Mouse (Mus musculus): ENCODE results near the gene Serpinb6c. TPM values are rescaled to one million over a fixed set of nuclear protein-coding genes. Genes with fewer than 3 reads are reported as not detected.
"Not testable (repeated sequence)": the region's sequence is repeated elsewhere in the genome, so short reads cannot be mapped to it uniquely, and the experiment has no call there.

Gene Serpinb6c
- total RNA-seq (2022), result 1 to 10 TPM in 1 of 4 experiments, under 1 TPM in 3; 0.39 to 1.7 (median 0.77) TPM

- DNase-seq (ENCODE audit: low spot score in 2 of 2), result no peak
Observed at GRCm38 (mm10) chr13:33905176-33905954, at the start of gene Serpinb6c. Gene Serpinb6c (minus strand): TSS chr13:33905708.

DNA sequence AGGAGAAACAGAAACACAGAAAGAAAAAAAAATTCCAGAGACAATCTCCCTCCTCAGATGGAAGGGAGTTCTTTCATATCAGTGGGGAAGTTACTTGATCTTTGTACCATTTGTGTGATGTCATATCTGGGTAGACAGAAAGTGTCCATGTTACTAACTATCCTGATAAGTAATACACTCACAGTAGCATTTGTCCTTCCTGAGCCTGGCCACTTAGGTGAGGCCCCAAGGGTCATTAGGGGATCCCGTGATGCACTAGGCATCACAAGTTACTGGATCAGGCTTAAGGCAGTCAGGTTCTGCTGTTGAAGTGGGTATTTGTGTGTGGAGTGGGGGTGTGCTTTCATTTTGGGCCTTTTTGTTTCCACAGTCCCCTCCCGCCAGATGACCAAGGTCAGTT lies 47.4 kb upstream of the Serpinb6c start:
- DNase-seq (ENCODE audit: low spot score in 2 of 2), result no peak

- no peak for DNase-seq (ENCODE audit: low spot score in 2 of 2)
Observed at GRCm38 (mm10) chr13:33952075-33952449, 46.6 kb upstream of the Serpinb6c start.

DNA sequence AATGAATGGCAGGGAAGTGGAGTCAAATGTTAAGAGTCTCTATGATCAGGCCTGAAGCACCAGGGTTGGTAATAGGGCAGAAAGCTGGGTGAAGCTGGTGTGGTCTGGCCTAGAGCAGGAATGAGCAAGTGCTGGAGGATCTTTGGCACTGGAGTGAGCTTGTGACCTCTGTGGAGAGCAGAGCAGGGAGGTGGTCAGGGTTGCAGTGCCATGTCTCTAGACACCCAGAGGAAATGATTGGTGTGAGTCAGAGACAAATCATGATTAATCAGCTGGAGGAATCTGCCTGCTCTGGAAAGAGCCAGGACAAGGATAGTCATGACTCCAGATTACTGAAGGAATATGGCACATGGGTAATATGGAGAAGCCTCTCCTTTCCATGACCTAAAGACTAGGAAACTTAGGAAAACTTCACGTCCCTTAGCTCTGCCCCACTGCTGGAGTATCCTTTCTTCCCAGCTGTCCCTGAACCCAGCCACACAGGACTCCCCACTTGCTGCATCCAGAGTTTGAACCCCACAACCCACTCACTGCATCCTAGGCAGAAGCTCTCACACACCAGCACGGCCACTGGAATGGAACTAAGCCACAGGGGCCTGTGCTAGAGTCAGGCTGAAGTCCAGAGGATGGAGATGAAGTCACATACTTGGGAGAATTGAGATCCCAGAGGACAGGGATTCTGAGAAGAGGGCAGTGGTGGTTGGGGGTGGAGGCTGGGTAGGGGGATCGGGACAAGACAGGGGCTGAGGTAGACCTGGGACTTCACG lies 46.0 kb upstream of the Serpinb6c start:
- no peak for DNase-seq (ENCODE audit: low spot score in 2 of 2)

DNA sequence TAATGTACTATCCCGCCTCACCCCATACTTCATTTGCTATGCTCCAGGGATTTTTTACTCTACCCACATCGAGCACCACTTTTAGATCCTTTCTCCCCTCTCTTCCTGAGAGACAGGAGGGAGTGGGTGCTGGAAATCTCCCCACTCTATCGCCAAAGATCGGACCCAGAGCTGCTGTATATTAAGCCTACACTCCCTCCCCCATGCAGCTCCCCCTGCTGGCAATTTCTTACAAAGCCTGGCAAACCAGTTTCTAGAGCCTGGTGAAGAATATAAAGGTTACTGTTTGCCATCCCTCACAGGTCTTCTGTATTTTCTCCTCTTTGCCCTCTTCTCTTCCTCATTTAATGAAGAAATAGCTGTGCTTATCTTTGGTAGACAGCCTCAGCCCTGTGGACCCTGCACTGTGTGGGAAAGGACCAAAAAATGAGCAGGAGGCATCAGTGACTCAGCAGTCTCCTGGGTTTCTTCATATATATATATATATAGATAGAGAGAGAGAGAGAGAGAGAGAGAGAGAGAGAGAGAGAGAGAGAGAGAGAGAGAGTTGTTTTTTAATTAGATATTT lies 36.8 kb upstream of the Serpinb6c start:
- DNase-seq (ENCODE audit: low spot score in 2 of 2), result no peak

- no peak for DNase-seq (ENCODE audit: low spot score in 2 of 2)
Observed at GRCm38 (mm10) chr13:33941288-33941808, 35.8 kb upstream of the Serpinb6c start.

DNA sequence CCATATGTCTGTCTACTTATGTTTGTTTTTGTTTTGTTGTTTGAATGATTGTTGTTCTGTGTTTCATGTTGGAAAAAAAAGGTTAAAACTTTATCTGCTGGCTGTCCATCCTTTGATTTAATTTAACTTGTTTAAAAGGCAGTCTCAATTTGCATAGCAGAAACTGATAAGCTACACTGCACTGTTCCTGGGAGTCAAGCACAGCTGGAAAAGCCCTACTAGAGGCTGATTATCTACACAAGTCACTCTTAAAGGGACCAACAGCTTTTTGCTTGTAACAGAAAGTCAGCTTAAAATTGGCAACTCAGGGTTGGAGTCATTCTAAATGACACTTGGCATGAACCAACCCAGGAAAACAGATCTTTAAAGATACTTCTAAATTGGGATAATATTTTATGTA lies 32.1 kb upstream of the Serpinb6c start:
- not testable (repeated sequence) for DNase-seq (ENCODE audit: low spot score in 2 of 2)

DNA sequence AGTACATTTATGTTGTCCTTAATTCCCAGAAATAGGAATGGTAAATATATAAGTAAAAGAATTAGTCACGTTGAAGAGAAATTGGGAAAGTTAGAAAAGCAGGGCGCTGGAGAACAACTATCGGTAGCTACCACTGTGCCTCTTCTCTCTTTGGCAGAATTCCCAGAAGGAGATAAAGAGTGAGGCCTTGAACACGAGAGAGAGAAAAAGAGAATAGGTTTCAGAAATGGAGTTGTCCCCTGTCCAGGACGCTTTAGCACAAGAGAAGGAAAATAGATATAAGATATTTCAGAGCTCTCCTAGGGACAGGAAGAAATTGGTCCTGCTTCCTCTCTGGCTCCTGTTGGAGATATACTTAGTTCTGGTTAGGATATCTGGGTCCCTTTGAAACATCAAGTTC lies 31.6 kb upstream of the Serpinb6c start:
- no peak for DNase-seq (ENCODE audit: low spot score in 2 of 2)

- peak; percentile 37 to 63 for DNase-seq (ENCODE audit: low spot score in 2 of 2)
Observed at GRCm38 (mm10) chr13:33935465-33936181, 30.1 kb upstream of the Serpinb6c start.

- DNase-seq (ENCODE audit: low spot score in 2 of 2), result no peak
Observed at GRCm38 (mm10) chr13:33934743-33935142, 29.2 kb upstream of the Serpinb6c start.

GRCm38 (mm10) chr13:33930912-33931311 lies 25.4 kb upstream of the Serpinb6c start:
- no peak for DNase-seq (ENCODE audit: low spot score in 2 of 2)

DNA sequence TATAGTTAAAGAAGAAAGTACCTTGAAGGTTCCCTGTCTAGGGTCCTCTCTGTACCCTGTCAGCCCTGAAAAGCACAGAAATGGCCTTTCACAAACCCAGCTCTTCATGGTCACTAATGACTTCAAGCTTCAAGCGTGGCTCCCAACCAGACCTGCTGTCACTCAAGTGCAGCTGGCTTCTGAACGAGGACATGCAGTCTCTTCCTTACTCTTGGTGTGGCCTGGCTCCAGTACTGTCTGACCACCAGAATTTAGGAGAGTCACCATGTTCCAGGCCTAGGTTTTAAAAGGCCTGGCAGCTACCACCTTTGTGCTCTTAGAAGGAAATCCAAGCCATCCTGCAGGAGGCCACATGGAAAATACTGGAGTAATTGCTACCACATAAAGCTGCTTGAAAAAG lies 24.8 kb upstream of the Serpinb6c start:
- no peak for DNase-seq (ENCODE audit: low spot score in 2 of 2)

DNA sequence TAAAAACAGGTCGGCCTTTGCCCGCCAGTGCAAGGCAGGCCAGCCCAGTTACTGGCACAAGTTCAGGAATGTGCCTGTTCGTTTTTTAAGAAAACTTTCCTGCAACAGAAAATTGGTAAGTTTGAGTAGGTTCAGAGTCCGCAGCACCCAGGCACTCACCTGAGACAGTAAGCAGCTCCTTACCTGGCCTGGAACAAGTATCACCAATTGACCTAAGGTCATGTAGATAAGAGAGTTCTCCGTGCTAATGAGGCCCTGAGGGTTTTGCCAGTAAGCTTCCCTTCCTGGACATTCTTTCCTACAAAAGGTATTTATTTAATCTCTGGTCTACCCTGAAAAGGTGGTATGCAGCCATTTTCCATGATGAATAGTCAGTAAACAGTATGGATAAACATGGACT lies 16.2 kb upstream of the Serpinb6c start:
- DNase-seq (ENCODE audit: low spot score in 2 of 2), result no peak

- DNase-seq (ENCODE audit: low spot score in 2 of 2), result no peak
Observed at GRCm38 (mm10) chr13:33921041-33921440, 15.5 kb upstream of the Serpinb6c start.

- no peak for DNase-seq (ENCODE audit: low spot score in 2 of 2)
Observed at GRCm38 (mm10) chr13:33906821-33907220, 1.3 kb upstream of the Serpinb6c start.

DNA sequence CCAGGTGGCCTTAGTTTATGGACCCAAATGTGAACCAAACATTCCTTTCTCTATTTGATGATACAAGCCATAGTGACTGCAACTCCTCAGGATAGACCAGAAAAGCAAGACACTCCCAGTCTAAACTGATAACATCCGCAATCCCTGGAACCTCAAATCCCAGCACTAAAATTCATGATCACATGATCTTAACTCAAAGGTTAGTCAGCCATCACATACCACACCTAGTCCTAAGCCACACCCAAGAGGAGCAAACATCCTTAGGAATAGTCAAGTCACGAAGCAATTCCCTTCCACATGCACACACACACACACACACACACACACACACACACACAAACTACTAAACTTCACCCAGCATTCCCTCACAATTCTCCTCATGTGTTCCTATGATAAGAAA lies 2.2 kb downstream of the Serpinb6c start:
- DNase-seq (ENCODE audit: low spot score in 2 of 2), result no peak

GRCm38 (mm10) chr13:33894207-33894606 lies 11.3 kb downstream of the Serpinb6c start:
- peak in 1 of 2 experiments; percentile 6 for DNase-seq (ENCODE audit: low spot score in 2 of 2)

GRCm38 (mm10) chr13:33843308-33843707 lies 62.2 kb downstream of the Serpinb6c start, which contains the start of gene Serpinb6e:
Gene Serpinb6e (minus strand): TSS chr13:33843408.
- no peak for DNase-seq (ENCODE audit: low spot score in 2 of 2)

- no peak for DNase-seq (ENCODE audit: low spot score in 2 of 2)
Observed at GRCm38 (mm10) chr13:33830751-33831150, 74.8 kb downstream of the Serpinb6c start.
